Mouse (Mus musculus) myocyte (in vitro differentiated cells): ENCODE measurements around the gene Olfr923. TPM values are rescaled to one million over a fixed set of nuclear protein-coding genes. Genes with fewer than 3 reads are reported as not detected.
"Not testable (repeated sequence)": the region's sequence is repeated elsewhere in the genome, so short reads cannot be mapped to it uniquely, and the experiment has no call there.

Source experiments
- H3K27me3 ChIP-seq: one replicate; pipeline ENCODE4 v1.6.1; 2011; ENCODE audit not compliant: control insufficient read depth, insufficient read depth, insufficient read length
- H3K36me3 ChIP-seq: one replicate; pipeline ENCODE4 v1.6.1; 2011; ENCODE audit not compliant: control insufficient read depth, insufficient read depth
- H3K4me2 ChIP-seq: one replicate; pipeline ENCODE4 v1.6.1; 2011; ENCODE audit warnings: low read depth, control low read depth
- H3K4me3 ChIP-seq: one replicate; pipeline ENCODE4 v1.5.1; 2011; ENCODE audit warnings: mild to moderate bottlenecking, control low read depth, moderate library complexity
- H3K79me2 ChIP-seq: one replicate; pipeline ENCODE4 v1.6.1; 2011; ENCODE audit not compliant: control insufficient read depth, insufficient read depth
- H3ac ChIP-seq: one replicate; pipeline ENCODE4 v1.6.1; 2011; ENCODE audit not compliant: control insufficient read depth, insufficient read length
- CEBPB ChIP-seq: IDR thresholded peaks from 2 replicates; pipeline ENCODE4 v1.6.1; 2011; ENCODE audit warnings: mild to moderate bottlenecking, moderate library complexity; ENCODE audit not compliant: poor library complexity, insufficient read depth, severe bottlenecking
- E2F4 ChIP-seq: IDR thresholded peaks from one replicate; pipeline ENCODE4 v1.6.1; 2011; ENCODE audit warnings: mild to moderate bottlenecking, control low read depth, moderate library complexity; ENCODE audit not compliant: insufficient read depth
- MAX ChIP-seq: IDR thresholded peaks from one replicate; pipeline ENCODE4 v1.6.1; 2011; ENCODE audit warnings: low read depth, mild to moderate bottlenecking, control low read depth
- MYOD1 ChIP-seq, 3 experiments: IDR thresholded peaks; one replicate each; pipeline ENCODE4 v1.6.1; 2011; ENCODE audit warnings: control low read depth in 2 of 3, low read depth in 2 of 3, mild to moderate bottlenecking in 2 of 3, moderate library complexity in 1 of 3; ENCODE audit not compliant: insufficient read length in 2 of 3, control insufficient read depth in 1 of 3
- MYOG ChIP-seq, 3 experiments: IDR thresholded peaks; one replicate each; pipeline ENCODE4 v1.6.1; 2011; ENCODE audit warnings: control low read depth in 2 of 3, low read depth in 2 of 3, mild to moderate bottlenecking in 2 of 3; ENCODE audit not compliant: insufficient read length in 2 of 3, control insufficient read depth in 1 of 3, insufficient read depth in 1 of 3
- POLR2A ChIP-seq: IDR thresholded peaks from one replicate; pipeline ENCODE4 v1.6.1; 2011; ENCODE audit warnings: low read depth, mild to moderate bottlenecking, control low read depth, moderate library complexity; ENCODE audit not compliant: insufficient read length
- POLR2AphosphoS2 ChIP-seq: IDR thresholded peaks from one replicate; pipeline ENCODE4 v1.6.1; 2011; ENCODE audit warnings: low read depth, control low read depth; ENCODE audit not compliant: insufficient read length
- REST ChIP-seq: IDR thresholded peaks from one replicate; pipeline ENCODE4 v1.6.1; 2011; ENCODE audit warnings: mild to moderate bottlenecking, control low read depth, moderate library complexity; ENCODE audit not compliant: insufficient read depth, insufficient read length
- SRF ChIP-seq: IDR thresholded peaks from one replicate; pipeline ENCODE4 v1.6.1; 2011; ENCODE audit warnings: low read depth; ENCODE audit not compliant: control insufficient read depth, insufficient read length
- TCF12 ChIP-seq: IDR thresholded peaks from one replicate; pipeline ENCODE4 v1.6.1; 2011; ENCODE audit warnings: mild to moderate bottlenecking, control low read depth; ENCODE audit not compliant: poor library complexity, insufficient read depth, severe bottlenecking
- TCF3 ChIP-seq: IDR thresholded peaks from one replicate; pipeline ENCODE4 v1.6.1; 2011; ENCODE audit warnings: low read depth, control low read depth; ENCODE audit not compliant: insufficient read length
- USF1 ChIP-seq: IDR thresholded peaks from one replicate; pipeline ENCODE4 v1.6.1; 2011; ENCODE audit warnings: low read depth, mild to moderate bottlenecking, control low read depth, moderate library complexity
- polyA plus RNA-seq: library from polyadenylated mRNA; unstranded; fragments of >200 nt; fragmentation: generic; extraction: Trizol; gene quantifications from one replicate; pipeline ENCODE4 v1.2.1, GENCODE M21; 2012; ENCODE audit warnings: missing spikeins

The Olfr923 gene
- polyA plus RNA-seq, 1 experiment = not detected

DNA sequence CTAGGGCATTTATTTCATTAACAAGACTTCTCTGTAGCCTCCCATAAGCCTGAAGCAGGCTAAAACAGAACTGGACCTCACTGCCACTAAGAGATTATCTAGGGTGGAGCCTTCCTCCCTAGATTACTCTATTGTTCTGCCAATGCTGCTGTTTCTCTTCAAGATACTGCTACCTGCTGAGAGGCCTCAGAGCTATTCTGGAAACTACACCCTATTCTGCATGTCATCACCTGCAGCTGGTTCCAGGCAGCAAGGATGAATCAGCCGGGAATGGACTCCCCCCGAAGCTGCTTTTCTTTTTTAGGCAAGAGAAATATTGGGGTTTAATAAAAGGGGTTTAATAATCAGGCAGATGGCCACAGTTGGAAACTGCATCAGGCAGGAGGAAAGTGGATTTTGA, 6.7 kb downstream of the Olfr923 start:
- TF ChIP-seq TCF3 (no peak), POLR2A (no peak), MAX (no peak), REST (no peak), SRF (no peak)
- H3K4me2 ChIP-seq = no peak overlapping the region
- H3K4me3 ChIP-seq = no peak overlapping the region
- H3ac ChIP-seq = no peak overlapping the region
- no peaks in the 10 kb centered on the region for H3K27me3 ChIP-seq
- no peaks in the 10 kb centered on the region for H3K36me3 ChIP-seq
- no peaks in the 10 kb centered on the region for H3K79me2 ChIP-seq

DNA sequence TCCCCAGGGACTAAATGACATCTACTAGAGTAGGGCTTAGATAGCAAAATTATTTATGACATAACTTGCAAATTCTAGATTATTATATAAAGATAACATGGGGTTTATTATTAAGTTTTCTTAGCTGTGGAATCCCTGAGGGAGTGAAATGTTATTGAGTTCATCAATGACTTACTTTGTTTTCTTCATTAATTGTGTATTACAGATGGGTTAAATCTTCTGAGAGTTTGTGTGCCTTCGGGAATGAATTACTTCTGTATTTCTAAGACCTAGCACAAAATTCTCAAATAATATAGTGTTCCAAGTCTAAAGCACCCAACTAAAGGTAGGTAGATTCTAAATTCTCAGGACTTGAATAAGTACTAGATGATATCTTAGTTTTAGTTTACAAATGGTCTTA, 17.8 kb downstream of the Olfr923 start, which contains the start of gene Olfr924:
Olfr924 (plus strand) TSS at position 301 of the 400 bp plus-strand sequence.
- Histone ChIP-seq H3ac (no peak within 1 kb of the TSS), H3K36me3 (no peaks in the 10 kb centered on the region), H3K79me2 (no peaks in the 10 kb centered on the region), H3K27me3 (no peaks in the 10 kb centered on the region), H3K4me2 (no peak within 1 kb of the TSS), H3K4me3 (no peak within 1 kb of the TSS)
- no peak for TF ChIP-seq USF1
- TF ChIP-seq POLR2AphosphoS2 = no peak
- TF ChIP-seq TCF3 = no peak
- TF ChIP-seq E2F4 = no peak
- TF ChIP-seq MYOD1 (IDR thresholded peaks at IDR 0.05; ENCODE audit: control insufficient read depth in 1 of 3, insufficient read length in 2 of 3, low read depth in 2 of 3) = no peak
- TF ChIP-seq REST = no peak
- no peak for TF ChIP-seq POLR2A
- TF ChIP-seq MYOG (IDR thresholded peaks at IDR 0.05; ENCODE audit: control insufficient read depth in 1 of 3, insufficient read depth in 1 of 3, insufficient read length in 2 of 3, low read depth in 2 of 3) = no peak
- no peak for TF ChIP-seq MAX
- no peak for TF ChIP-seq CEBPB
- no peak for TF ChIP-seq SRF
- no peak for TF ChIP-seq TCF12

DNA sequence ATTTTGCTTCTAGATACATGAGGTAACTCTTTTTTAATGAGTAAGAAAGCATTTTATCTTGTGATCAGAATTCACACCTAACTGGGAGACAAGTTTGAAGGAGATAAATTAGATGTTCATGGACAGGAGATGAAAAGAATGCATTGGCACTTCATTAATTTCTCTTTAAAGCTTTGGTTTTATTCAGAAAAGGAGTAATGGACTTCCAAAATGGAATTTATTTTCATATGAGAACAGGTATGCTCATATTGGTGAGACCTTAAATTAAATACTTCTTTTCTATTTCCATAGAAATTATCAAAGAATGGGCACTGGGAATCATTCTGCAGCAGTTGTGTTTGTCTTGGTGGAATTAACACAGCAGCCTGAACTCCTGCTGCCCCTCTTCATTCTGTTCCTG, 28.4 kb downstream of the Olfr923 start, which contains the start of gene Olfr26:
Olfr26 (plus strand) TSS at position 301 of the 400 bp plus-strand sequence.
- Histone ChIP-seq H3K79me2 (no peaks in the 10 kb centered on the region), H3K36me3 (no peaks in the 10 kb centered on the region), H3K4me2 (no peak within 1 kb of the TSS), H3ac (no peak within 1 kb of the TSS), H3K4me3 (no peak within 1 kb of the TSS), H3K27me3 (no peaks in the 10 kb centered on the region)
- TF ChIP-seq TCF3 = no peak
- TF ChIP-seq MYOG (IDR thresholded peaks at IDR 0.05; ENCODE audit: control insufficient read depth in 1 of 3, insufficient read depth in 1 of 3, insufficient read length in 2 of 3, low read depth in 2 of 3) = no peak
- no peak for TF ChIP-seq USF1
- TF ChIP-seq REST = no peak
- no peak for TF ChIP-seq MAX
- TF ChIP-seq TCF12 = no peak
- no peak for TF ChIP-seq E2F4
- no peak for TF ChIP-seq CEBPB
- TF ChIP-seq POLR2A = no peak
- TF ChIP-seq SRF = no peak
- TF ChIP-seq MYOD1 (IDR thresholded peaks at IDR 0.05; ENCODE audit: control insufficient read depth in 1 of 3, insufficient read length in 2 of 3, low read depth in 2 of 3) = no peak
- TF ChIP-seq POLR2AphosphoS2 = no peak

DNA sequence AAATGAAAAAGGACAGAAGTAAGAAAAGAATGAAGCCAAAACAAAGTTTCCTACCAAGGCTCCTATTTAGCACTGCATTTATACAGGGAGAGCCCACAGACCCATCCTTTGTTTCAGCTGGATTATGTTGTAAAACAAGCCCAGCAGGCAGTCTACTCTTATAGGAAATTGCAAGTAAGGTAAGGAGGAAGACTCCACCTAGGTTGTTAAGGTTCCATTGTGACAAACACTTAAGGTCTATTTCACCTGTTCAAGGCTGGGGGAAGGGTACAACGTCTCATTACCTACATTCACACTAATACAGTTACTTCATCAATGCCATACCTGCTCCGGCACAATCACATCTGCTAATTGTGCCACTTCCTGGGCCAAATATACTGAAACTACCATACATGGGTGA, 48.5 kb downstream of the Olfr923 start:
- H3ac ChIP-seq, H3K36me3 ChIP-seq, H3K79me2 ChIP-seq, H3K4me3 ChIP-seq, H3K4me2 ChIP-seq, H3K27me3 ChIP-seq: not testable (repeated sequence)

DNA sequence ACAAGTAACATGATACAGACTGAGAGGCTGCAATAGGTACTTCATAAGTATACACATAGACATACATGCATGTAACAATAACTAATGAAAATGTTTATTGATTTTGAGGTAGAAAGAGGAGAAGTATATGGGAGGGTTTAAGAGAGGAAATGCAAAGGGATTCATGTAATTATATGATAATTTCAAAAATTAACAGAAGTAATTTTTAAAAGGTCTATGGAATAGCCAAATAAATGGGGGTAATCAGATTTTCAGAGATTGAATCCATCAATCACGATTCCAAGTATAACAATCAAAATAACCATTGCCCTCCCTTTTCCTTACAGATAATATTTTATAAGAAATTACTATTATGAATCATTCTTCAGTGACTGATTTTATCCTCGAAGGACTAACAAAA, 50.5 kb downstream of the Olfr923 start, which contains the start of gene Olfr926:
Olfr926 (plus strand) TSS at position 301 of the 400 bp plus-strand sequence.
- Histone ChIP-seq H3K36me3 (no peaks in the 10 kb centered on the region), H3ac (no peak within 1 kb of the TSS), H3K27me3 (no peaks in the 10 kb centered on the region), H3K4me3 (no peak within 1 kb of the TSS), H3K4me2 (no peak within 1 kb of the TSS), H3K79me2 (no peaks in the 10 kb centered on the region)
- TF ChIP-seq TCF3 (no peak), MAX (no peak), CEBPB (no peak)

Other genes with a start within 250 kb of the Olfr923 start
- not detected for gene Olfr912, start 246.4 kb upstream of the Olfr923 start, polyA plus RNA-seq
- not detected for gene Olfr913, start 233.8 kb upstream of the Olfr923 start, polyA plus RNA-seq
- gene Olfr914, start 221.4 kb upstream of the Olfr923 start, polyA plus RNA-seq = not detected
- gene Olfr916, start 166.7 kb upstream of the Olfr923 start, polyA plus RNA-seq = not detected
- not detected for gene Olfr917, start 160.7 kb upstream of the Olfr923 start, polyA plus RNA-seq
- not detected for gene Olfr918, start 151.9 kb upstream of the Olfr923 start, polyA plus RNA-seq
- not detected for gene Olfr919, start 122.9 kb upstream of the Olfr923 start, polyA plus RNA-seq
- 10.3 TPM for gene Vwa5a, start 108.3 kb upstream of the Olfr923 start, polyA plus RNA-seq
- not detected for gene Olfr920, start 74.2 kb upstream of the Olfr923 start, polyA plus RNA-seq
- gene Olfr921, start 53.5 kb upstream of the Olfr923 start, polyA plus RNA-seq = not detected
- not detected for gene Olfr922, start 11.9 kb upstream of the Olfr923 start, polyA plus RNA-seq
- gene Olfr924, start 17.9 kb downstream of the Olfr923 start, polyA plus RNA-seq = not detected
- not detected for gene Olfr26, start 28.5 kb downstream of the Olfr923 start, polyA plus RNA-seq
- not detected for gene Olfr926, start 50.6 kb downstream of the Olfr923 start, polyA plus RNA-seq
- gene Olfr930, start 103.3 kb downstream of the Olfr923 start, polyA plus RNA-seq = not detected
- gene Olfr933, start 145.8 kb downstream of the Olfr923 start, polyA plus RNA-seq = not detected
- gene Olfr934, start 161.8 kb downstream of the Olfr923 start, polyA plus RNA-seq = not detected
- gene Olfr935, start 173.1 kb downstream of the Olfr923 start, polyA plus RNA-seq = not detected
- gene Olfr146, start 196.8 kb downstream of the Olfr923 start, polyA plus RNA-seq = not detected
- gene Olfr937, start 238.4 kb downstream of the Olfr923 start, polyA plus RNA-seq = not detected